Comparison of ENCODE assay signal across 28 mouse cellular contexts in the genomic region with DNA sequence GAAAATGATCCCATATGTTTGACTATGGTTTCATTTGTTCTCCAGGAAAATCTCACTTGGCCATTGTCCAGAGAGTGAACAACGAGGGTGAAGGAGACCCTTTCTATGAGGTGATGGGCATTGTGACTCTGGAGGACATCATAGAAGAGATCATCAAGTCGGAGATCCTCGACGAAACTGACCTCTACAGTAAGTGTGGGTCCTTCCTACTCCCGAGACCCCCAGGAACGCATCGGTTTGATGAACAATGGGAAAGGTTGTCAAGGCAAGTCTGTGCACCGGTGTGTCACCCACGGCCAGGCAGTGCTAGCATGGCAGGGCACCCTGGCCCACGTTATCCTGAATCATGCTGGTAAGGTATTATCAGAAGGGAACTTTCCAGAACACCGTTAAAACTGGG. TPM values are rescaled to one million over a fixed set of nuclear protein-coding genes. Genes with fewer than 3 reads are reported as not detected.
"Had no signal": no experiment of that assay in that cellular context is flagged by ENCODE, and none has a peak within 500 bp of the region (broad histone marks: within the 10 kb centered on the region; RNA-seq: fewer than 3 reads in every experiment).

No protein-coding gene starts in this region.

- H3K36me3 ChIP-seq: heart, embryonic 13.5 days; heart, embryonic 15.5 days; hindbrain, embryonic 10.5 days; hindbrain, embryonic 12.5 days; intestine, embryonic 15.5 days; limb, embryonic 10.5 days; limb, embryonic 12.5 days; liver, embryonic 13.5 days; liver, embryonic 15.5 days had no signal

- DNase-seq: gastrocnemius, adult 2 months; gastrocnemius, postnatal 10 days; gastrocnemius, postnatal 25 days; heart, adult 2 months; heart, postnatal 14 days; heart, postnatal 4 days; kidney, adult 18-20 months; kidney, adult 8-10 months; kidney, postnatal 10 days; layer of hippocampus, adult 9-11 months; liver; liver, embryonic 13.5 days had no signal

- H3K4me1 ChIP-seq: heart, embryonic 13.5 days; heart, embryonic 15.5 days; hindbrain, embryonic 12.5 days; intestine, embryonic 15.5 days; limb, embryonic 12.5 days; liver, embryonic 13.5 days; liver, embryonic 15.5 days had no signal

- H3K9ac ChIP-seq: heart, embryonic 13.5 days; heart, embryonic 15.5 days; hindbrain, embryonic 12.5 days; hindbrain, embryonic 14.5 days; intestine, embryonic 15.5 days; limb, embryonic 12.5 days; liver, embryonic 13.5 days; liver, embryonic 15.5 days had no signal

- H3K9me3 ChIP-seq: heart, embryonic 13.5 days; heart, embryonic 15.5 days; hindbrain, embryonic 10.5 days; hindbrain, embryonic 12.5 days; intestine, embryonic 15.5 days; limb, embryonic 10.5 days; limb, embryonic 12.5 days; liver, embryonic 13.5 days; liver, embryonic 15.5 days had no signal

- H3K27me3 ChIP-seq: heart, embryonic 15.5 days; hindbrain, embryonic 12.5 days; intestine, embryonic 15.5 days; limb, embryonic 12.5 days; liver, embryonic 15.5 days had no signal

- ATAC-seq: hindbrain, embryonic 16.5 days; inflammation-experienced regulatory T-cells, adult 6 months had no signal

- H3K4me3 ChIP-seq: gastrocnemius, adult 2 months; heart, adult 2 months; heart, embryonic 13.5 days; heart, embryonic 15.5 days; hindbrain, embryonic 10.5 days; hindbrain, embryonic 12.5 days; intestine, embryonic 15.5 days; left cerebral cortex, adult 2 months; limb, embryonic 10.5 days; limb, embryonic 12.5 days; liver, embryonic 13.5 days; liver, embryonic 15.5 days had no signal

- H3K4me2 ChIP-seq: heart, embryonic 11.5 days; heart, embryonic 13.5 days; heart, embryonic 15.5 days; hindbrain, embryonic 12.5 days; hindbrain, embryonic 14.5 days; intestine, embryonic 15.5 days; limb, embryonic 12.5 days; liver, embryonic 11.5 days; liver, embryonic 13.5 days; liver, embryonic 15.5 days had no signal

- H3K27ac ChIP-seq: gastrocnemius, adult 2 months; heart, adult 2 months; heart, embryonic 13.5 days; heart, embryonic 15.5 days; hindbrain, embryonic 10.5 days; hindbrain, embryonic 12.5 days; hindbrain, embryonic 14.5 days; intestine, embryonic 15.5 days; left cerebral cortex, adult 2 months; limb, embryonic 10.5 days; limb, embryonic 12.5 days; liver, embryonic 13.5 days; liver, embryonic 15.5 days had no signal

RNA-seq across cellular contexts. Expression of a gene that starts 24.8 kb away (rescaled TPM):
- total RNA-seq: granulocyte monocyte progenitor cell, adult 5-6 weeks had no signal
- polyA plus RNA-seq: inflammation-experienced regulatory T-cells, adult 6 months; kidney, embryonic 14.5 days had no signal
